Mouse (Mus musculus): ENCODE results near the gene Nmd3. TPM values are rescaled to one million over a fixed set of nuclear protein-coding genes. Genes with fewer than 3 reads are reported as not detected.
A peak's percentile ranks its signal among the peaks of the same experiment; 100 is the strongest.

The Nmd3 gene
- 156 and 179 TPM in 2 replicates for polyA plus RNA-seq (2016; fragmentation: Nextera tagmentation; extraction: Ambion mirVana)

- peak; percentile 92 for DNase-seq (ENCODE audit: low spot score)
- no peaks in the 10 kb centered on the region for H3K9me3 ChIP-seq (replicated peaks)
- peaks cover 13% of the 10 kb centered on the region for H3K4me1 ChIP-seq
- H3K27me3 ChIP-seq (ENCODE audit: low read depth, poor library complexity, severe bottlenecking): no peaks in the 10 kb centered on the region
- peak within 1 kb of the TSS; percentile 97 for H3K27ac ChIP-seq
- peaks cover 17% of the 10 kb centered on the region for H3K36me3 ChIP-seq
- under 1% methylated on average over 33 of the region's 33 CpGs for WGBS
- H3K4me3 ChIP-seq: peak within 1 kb of the TSS; percentile 98
These were observed at the start of gene Nmd3 for GRCm38 (mm10) chr3:69721814-69722186. Gene Nmd3, plus strand, starts transcription at chr3:69721985.

- no peaks in the 10 kb centered on the region for H3K36me3 ChIP-seq
- no peaks in the 10 kb centered on the region for H3K9me3 ChIP-seq (replicated peaks)
- no peaks in the 10 kb centered on the region for H3K27me3 ChIP-seq (ENCODE audit: low read depth, poor library complexity, severe bottlenecking)
- H3K4me1 ChIP-seq: no peaks in the 10 kb centered on the region
- no peak overlapping the region for H3K27ac ChIP-seq
- no peak for DNase-seq (ENCODE audit: low spot score)
- H3K4me3 ChIP-seq: no peak overlapping the region
- WGBS: 95% methylated on average over 10 of the region's 10 CpGs
These were observed 48.4 kb upstream of the Nmd3 start for GRCm38 (mm10) chr3:69673351-69673750.

- H3K27me3 ChIP-seq (ENCODE audit: low read depth, poor library complexity, severe bottlenecking): no peaks in the 10 kb centered on the region
- H3K4me1 ChIP-seq: no peaks in the 10 kb centered on the region
- H3K4me3 ChIP-seq: no peak overlapping the region
- H3K9me3 ChIP-seq (replicated peaks): no peaks in the 10 kb centered on the region
- DNase-seq (ENCODE audit: low spot score): no peak
- 85% methylated on average over 3 of the region's 3 CpGs for WGBS
- H3K27ac ChIP-seq: no peak overlapping the region
- no peaks in the 10 kb centered on the region for H3K36me3 ChIP-seq
These were observed 47.6 kb upstream of the Nmd3 start for GRCm38 (mm10) chr3:69674206-69674605.

GRCm38 (mm10) chr3:69689791-69690190 is 32.0 kb upstream of the Nmd3 start:
- no peaks in the 10 kb centered on the region for H3K9me3 ChIP-seq (replicated peaks)
- H3K27ac ChIP-seq: no peak overlapping the region
- 96% methylated on average over 1 of the region's 1 CpGs for WGBS
- no peak overlapping the region for H3K4me3 ChIP-seq
- no peaks in the 10 kb centered on the region for H3K36me3 ChIP-seq
- H3K27me3 ChIP-seq (ENCODE audit: low read depth, poor library complexity, severe bottlenecking): no peaks in the 10 kb centered on the region
- DNase-seq (ENCODE audit: low spot score): no peak
- H3K4me1 ChIP-seq: no peaks in the 10 kb centered on the region

- Histone ChIP-seq H3K4me3 (no peak overlapping the region), H3K36me3 (no peaks in the 10 kb centered on the region), H3K4me1 (no peaks in the 10 kb centered on the region), H3K27me3 (ENCODE audit: low read depth, poor library complexity, severe bottlenecking) (no peaks in the 10 kb centered on the region), H3K9me3 (replicated peaks) (no peaks in the 10 kb centered on the region), H3K27ac (no peak overlapping the region)
- 93% methylated on average over 2 of the region's 2 CpGs for WGBS
- no peak for DNase-seq (ENCODE audit: low spot score)
These were observed 30.8 kb upstream of the Nmd3 start for GRCm38 (mm10) chr3:69690939-69691338.

GRCm38 (mm10) chr3:69699851-69700500 is 21.8 kb upstream of the Nmd3 start:
- H3K4me1 ChIP-seq: no peaks in the 10 kb centered on the region
- no peaks in the 10 kb centered on the region for H3K36me3 ChIP-seq
- no peaks in the 10 kb centered on the region for H3K27me3 ChIP-seq (ENCODE audit: low read depth, poor library complexity, severe bottlenecking)
- H3K27ac ChIP-seq: no peak overlapping the region
- WGBS: 65% methylated on average over 6 of the region's 6 CpGs
- no peak for DNase-seq (ENCODE audit: low spot score)
- no peak overlapping the region for H3K4me3 ChIP-seq
- H3K9me3 ChIP-seq (replicated peaks): no peaks in the 10 kb centered on the region

GRCm38 (mm10) chr3:69701905-69702304 is 19.9 kb upstream of the Nmd3 start:
- Histone ChIP-seq H3K4me3 (no peak overlapping the region), H3K27ac (no peak overlapping the region), H3K4me1 (no peaks in the 10 kb centered on the region), H3K27me3 (ENCODE audit: low read depth, poor library complexity, severe bottlenecking) (no peaks in the 10 kb centered on the region), H3K36me3 (no peaks in the 10 kb centered on the region), H3K9me3 (replicated peaks) (no peaks in the 10 kb centered on the region)
- no peak for DNase-seq (ENCODE audit: low spot score)
- 39% methylated on average over 1 of the region's 1 CpGs for WGBS

- Histone ChIP-seq H3K27me3 (ENCODE audit: low read depth, poor library complexity, severe bottlenecking) (no peaks in the 10 kb centered on the region), H3K27ac (no peak overlapping the region), H3K9me3 (replicated peaks) (no peaks in the 10 kb centered on the region), H3K4me1 (no peaks in the 10 kb centered on the region), H3K4me3 (no peak overlapping the region), H3K36me3 (no peaks in the 10 kb centered on the region)
- DNase-seq (ENCODE audit: low spot score): no peak
These were observed 19.4 kb upstream of the Nmd3 start for GRCm38 (mm10) chr3:69702421-69702820.

- no peak overlapping the region for H3K27ac ChIP-seq
- 79% methylated on average over 12 of the region's 12 CpGs for WGBS
- 0 out of 2 replicates have a peak, but pooled peaks cover 8% of the 10 kb centered on the region for H3K4me1 ChIP-seq
- no peak for DNase-seq (ENCODE audit: low spot score)
- no peaks in the 10 kb centered on the region for H3K27me3 ChIP-seq (ENCODE audit: low read depth, poor library complexity, severe bottlenecking)
- H3K36me3 ChIP-seq: no peaks in the 10 kb centered on the region
- H3K4me3 ChIP-seq: no peak overlapping the region
- no peaks in the 10 kb centered on the region for H3K9me3 ChIP-seq (replicated peaks)
These were observed 12.5 kb upstream of the Nmd3 start for GRCm38 (mm10) chr3:69709043-69709929.

- H3K4me1 ChIP-seq: 0 out of 2 replicates have a peak, but pooled peaks cover 8% of the 10 kb centered on the region
- no peak for DNase-seq (ENCODE audit: low spot score)
- H3K27ac ChIP-seq: no peak overlapping the region
- WGBS: 53% methylated on average over 8 of the region's 8 CpGs
- H3K9me3 ChIP-seq (replicated peaks): no peaks in the 10 kb centered on the region
- H3K4me3 ChIP-seq: no peak overlapping the region
- H3K27me3 ChIP-seq (ENCODE audit: low read depth, poor library complexity, severe bottlenecking): no peaks in the 10 kb centered on the region
- no peaks in the 10 kb centered on the region for H3K36me3 ChIP-seq
These were observed 9.7 kb upstream of the Nmd3 start for GRCm38 (mm10) chr3:69711907-69712600.

- Histone ChIP-seq H3K36me3 (no peaks in the 10 kb centered on the region), H3K4me3 (no peak overlapping the region), H3K4me1 (no peaks in the 10 kb centered on the region), H3K9me3 (replicated peaks) (no peaks in the 10 kb centered on the region), H3K27me3 (ENCODE audit: low read depth, poor library complexity, severe bottlenecking) (no peaks in the 10 kb centered on the region), H3K27ac (no peak overlapping the region)
- DNase-seq (ENCODE audit: low spot score): no peak
- 91% methylated on average over 6 of the region's 6 CpGs for WGBS
These were observed 4.3 kb upstream of the Nmd3 start for GRCm38 (mm10) chr3:69717476-69717875.

GRCm38 (mm10) chr3:69722187-69722867 is 542 bp downstream of the Nmd3 start:
- Histone ChIP-seq H3K27me3 (ENCODE audit: low read depth, poor library complexity, severe bottlenecking) (no peaks in the 10 kb centered on the region), H3K36me3 (peaks cover 22% of the 10 kb centered on the region), H3K4me3 (peak overlapping the region; percentile 98), H3K4me1 (peaks cover 13% of the 10 kb centered on the region), H3K27ac (peak overlapping the region; percentile 97), H3K9me3 (replicated peaks) (no peaks in the 10 kb centered on the region)
- whole genome bisulfite sequencing: 1% methylated on average over 58 of the region's 58 CpGs
- DNase-seq (ENCODE audit: low spot score): peak; percentile 67

Measured in limb, embryonic 10.5 days (tissue).